Mouse (Mus musculus) testis, adult 2 months (tissue): ENCODE results near the gene Degs1. TPM values are rescaled to one million over a fixed set of nuclear protein-coding genes. Genes with fewer than 3 reads are reported as not detected.

Experiments
- H3K27ac ChIP-seq: fragments of 200-500 bp; 2 replicates; pipeline ENCODE4 v1.5.1; 2012; ENCODE audit warnings: low read depth, low read length; ENCODE audit not compliant: control insufficient read depth, insufficient read depth
- H3K27me3 ChIP-seq: fragments of 200-500 bp; 2 replicates; pipeline ENCODE4 v1.6.1; 2012; ENCODE audit warnings: mild to moderate bottlenecking, low read length, moderate library complexity; ENCODE audit not compliant: control insufficient read depth, insufficient read depth
- H3K36me3 ChIP-seq: fragments of 200-500 bp; 2 replicates; pipeline ENCODE4 v1.6.1; 2012; ENCODE audit warnings: mild to moderate bottlenecking, low read length; ENCODE audit not compliant: control insufficient read depth, insufficient read depth
- H3K4me1 ChIP-seq: fragments of 200-500 bp; 2 replicates; pipeline ENCODE4 v1.6.1; 2012; ENCODE audit warnings: low read length; ENCODE audit not compliant: control insufficient read depth, insufficient read depth
- H3K4me3 ChIP-seq: fragments of 200-500 bp; 2 replicates; pipeline ENCODE4 v1.5.1; 2012; ENCODE audit warnings: low read depth, mild to moderate bottlenecking, low read length, moderate library complexity, mixed read lengths; ENCODE audit not compliant: control insufficient read depth
- CTCF ChIP-seq: fragments of 200-500 bp; IDR thresholded peaks from 2 replicates; pipeline ENCODE4 v1.5.1; 2012; ENCODE audit warnings: low read depth, mild to moderate bottlenecking, inconsistent platforms, low read length, moderate library complexity; ENCODE audit not compliant: control insufficient read depth, insufficient read depth, insufficient replicate concordance
- POLR2A ChIP-seq: fragments of 200-500 bp; IDR thresholded peaks from 2 replicates; pipeline ENCODE4 v1.6.1; 2012; ENCODE audit warnings: low read depth, mild to moderate bottlenecking, inconsistent platforms, low read length, moderate library complexity; ENCODE audit not compliant: control insufficient read depth
- polyA plus RNA-seq: library from polyadenylated mRNA; depleted of rRNA; stranded (reverse); fragments of >200 nt; gene quantifications from 2 replicates; pipeline ENCODE4 v1.2.3, GENCODE M21; 2012

The Degs1 gene
- polyA plus RNA-seq, 1 experiment = 10.6 TPM

DNA sequence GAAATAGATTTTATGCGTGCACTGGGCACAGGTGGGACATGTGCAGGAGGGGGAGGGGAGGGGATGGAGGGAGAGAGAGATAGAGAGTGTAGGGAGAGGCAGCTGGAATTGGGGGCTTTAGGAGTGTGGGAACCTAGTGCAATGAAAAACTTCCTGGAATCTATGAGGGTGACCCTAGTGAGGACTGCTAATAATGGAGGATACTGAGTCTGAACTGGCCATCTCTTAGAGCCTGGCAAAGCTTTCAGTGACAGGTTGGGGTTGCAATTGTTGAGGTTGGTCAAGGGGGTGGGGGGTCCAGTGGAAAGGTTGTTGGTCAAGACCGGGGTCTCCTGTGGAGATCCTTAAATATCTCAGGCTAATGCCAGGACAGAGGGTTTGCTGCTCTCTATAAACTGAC lies 27.7 kb upstream of the Degs1 start:
- H3K27me3 ChIP-seq = no peaks in the 10 kb centered on the region
- no peaks in the 10 kb centered on the region for H3K36me3 ChIP-seq
- H3K27ac ChIP-seq = no peak overlapping the region
- no peaks in the 10 kb centered on the region for H3K4me1 ChIP-seq
- TF ChIP-seq CTCF (no peak), POLR2A (no peak)
- no peak overlapping the region for H3K4me3 ChIP-seq

DNA sequence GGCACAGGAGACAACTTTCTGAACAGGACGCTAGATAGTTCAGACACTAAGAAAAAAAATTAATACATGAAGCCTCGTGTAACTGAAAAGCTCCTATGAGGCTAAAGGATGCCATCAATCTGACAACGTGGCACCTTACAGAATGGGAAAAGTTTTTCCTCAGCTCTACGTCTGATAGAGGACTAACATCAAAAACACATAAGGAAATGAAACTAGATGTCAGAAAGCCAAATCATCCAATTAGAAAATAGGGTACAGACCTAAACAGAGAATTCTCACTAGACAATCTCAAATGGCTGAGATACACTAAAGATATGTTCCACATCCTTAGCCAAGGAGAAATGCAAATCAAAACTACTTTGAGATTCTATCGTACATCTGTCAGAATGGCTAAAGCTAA lies 26.8 kb upstream of the Degs1 start:
- no peak overlapping the region for H3K27ac ChIP-seq
- no peak overlapping the region for H3K4me3 ChIP-seq
- H3K36me3 ChIP-seq = no peaks in the 10 kb centered on the region
- no peaks in the 10 kb centered on the region for H3K4me1 ChIP-seq
- no peaks in the 10 kb centered on the region for H3K27me3 ChIP-seq
- TF ChIP-seq POLR2A (no peak), CTCF (no peak)

DNA sequence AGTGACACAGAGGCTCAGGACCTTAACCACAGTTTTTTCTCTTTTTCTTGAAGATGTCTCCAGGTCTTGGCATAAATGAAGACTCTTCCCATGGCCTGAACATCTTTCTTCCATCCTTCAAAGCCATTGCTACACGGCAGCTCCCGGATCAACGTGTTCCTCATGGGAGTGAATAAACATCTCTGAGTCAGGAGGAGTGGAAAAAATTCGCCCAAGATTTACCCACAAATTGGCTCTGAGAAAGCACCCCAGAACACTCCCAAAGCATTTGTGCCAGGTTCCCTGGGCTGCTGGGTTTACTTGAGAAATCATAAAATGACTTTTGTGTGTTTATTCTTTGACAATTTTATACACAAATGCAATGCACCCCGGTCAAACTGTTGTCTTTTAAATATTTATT lies 20.3 kb upstream of the Degs1 start:
- H3K4me3 ChIP-seq = no peak overlapping the region
- H3K27ac ChIP-seq = no peak overlapping the region
- no peaks in the 10 kb centered on the region for H3K27me3 ChIP-seq
- no peaks in the 10 kb centered on the region for H3K36me3 ChIP-seq
- TF ChIP-seq CTCF (no peak), POLR2A (no peak)
- peaks cover 2% of the 10 kb centered on the region; the same call in 1 of the 2 replicates for H3K4me1 ChIP-seq

DNA sequence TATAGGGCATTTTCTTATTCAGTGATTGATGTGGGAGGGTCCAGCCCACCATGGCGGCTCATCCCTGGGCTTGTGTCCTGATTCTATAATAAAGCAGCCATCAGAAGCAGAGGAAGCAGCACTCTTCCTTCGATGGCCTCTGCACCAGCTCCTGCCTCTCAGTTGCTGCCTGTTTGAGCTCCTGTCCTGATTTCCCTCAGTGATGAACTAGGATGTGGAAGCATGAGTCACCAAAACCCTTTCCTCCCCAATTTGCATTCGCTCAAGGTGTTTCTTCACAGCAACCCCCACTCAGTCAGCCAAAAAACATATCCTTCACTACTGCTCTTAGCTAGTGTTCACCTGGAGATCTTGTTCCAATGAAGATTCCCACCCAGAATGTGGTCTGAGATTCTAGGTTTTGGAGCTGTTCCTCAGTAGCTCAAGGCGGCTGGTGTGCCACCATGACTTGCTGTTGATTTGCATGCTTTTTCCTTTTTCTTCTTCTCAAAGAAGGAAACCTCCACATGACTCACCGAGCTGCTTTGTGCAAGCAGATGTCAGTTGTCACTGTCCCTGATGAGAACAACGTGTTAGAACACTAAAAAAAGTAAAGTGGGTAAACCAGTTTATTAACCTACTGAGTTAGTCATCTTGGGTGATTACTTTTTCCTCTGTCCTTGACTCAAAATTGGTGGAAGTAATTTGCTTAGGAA lies 19.7 kb upstream of the Degs1 start:
- Histone ChIP-seq H3K27me3 (no peaks in the 10 kb centered on the region), H3K4me1 (peaks cover 2% of the 10 kb centered on the region; the same call in 1 of the 2 replicates), H3K27ac (no peak overlapping the region), H3K4me3 (no peak overlapping the region), H3K36me3 (no peaks in the 10 kb centered on the region)
- TF ChIP-seq POLR2A = no peak
- TF ChIP-seq CTCF = no peak

DNA sequence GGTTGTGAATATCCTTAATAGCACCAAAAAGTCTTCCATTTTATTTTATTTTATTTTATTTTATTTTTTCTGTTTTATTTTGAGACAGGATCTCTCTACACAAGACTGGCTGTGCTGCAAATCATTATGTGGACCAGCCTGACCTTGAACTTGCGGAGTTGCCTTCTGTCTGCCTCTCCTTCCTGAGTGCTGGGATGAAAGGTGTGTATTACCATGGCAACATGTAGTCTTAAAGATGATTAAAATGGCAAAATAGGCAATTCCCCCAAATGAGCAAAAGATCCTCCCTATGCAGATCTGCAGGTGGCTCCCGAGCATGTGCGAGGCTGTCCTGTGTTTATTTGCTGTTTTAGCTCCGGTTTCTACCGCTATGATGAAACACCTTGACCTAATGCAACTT lies 15.2 kb upstream of the Degs1 start:
- Histone ChIP-seq H3K36me3 (no peaks in the 10 kb centered on the region), H3K27me3 (no peaks in the 10 kb centered on the region), H3K27ac (no peak overlapping the region), H3K4me1 (peaks cover 2% of the 10 kb centered on the region; the same call in 1 of the 2 replicates), H3K4me3 (no peak overlapping the region)
- TF ChIP-seq CTCF (no peak), POLR2A (no peak)

DNA sequence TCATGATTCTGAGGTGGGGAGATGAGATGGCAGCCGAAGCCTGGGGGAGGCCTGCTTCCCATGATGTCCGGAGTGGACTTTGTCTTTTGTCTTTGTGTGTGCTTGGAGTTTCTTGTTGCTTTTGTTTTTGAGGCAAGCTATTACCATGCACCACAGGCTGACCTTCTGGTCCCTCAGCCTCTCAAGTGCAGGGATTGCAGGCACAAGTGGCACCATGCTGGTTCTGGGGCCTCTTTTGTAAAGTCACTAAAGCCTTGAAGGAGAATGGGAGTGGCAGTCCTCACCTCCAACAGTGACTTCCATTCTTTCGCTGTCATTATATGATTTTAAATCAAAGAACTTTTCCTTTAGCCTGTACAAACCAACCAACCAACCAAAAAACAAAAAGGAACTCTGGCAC lies 14.6 kb upstream of the Degs1 start:
- TF ChIP-seq POLR2A = no peak
- TF ChIP-seq CTCF = no peak
- Histone ChIP-seq H3K4me1 (peaks cover 2% of the 10 kb centered on the region; the same call in 1 of the 2 replicates), H3K4me3 (no peak overlapping the region), H3K36me3 (no peaks in the 10 kb centered on the region), H3K27ac (no peak overlapping the region), H3K27me3 (no peaks in the 10 kb centered on the region)

DNA sequence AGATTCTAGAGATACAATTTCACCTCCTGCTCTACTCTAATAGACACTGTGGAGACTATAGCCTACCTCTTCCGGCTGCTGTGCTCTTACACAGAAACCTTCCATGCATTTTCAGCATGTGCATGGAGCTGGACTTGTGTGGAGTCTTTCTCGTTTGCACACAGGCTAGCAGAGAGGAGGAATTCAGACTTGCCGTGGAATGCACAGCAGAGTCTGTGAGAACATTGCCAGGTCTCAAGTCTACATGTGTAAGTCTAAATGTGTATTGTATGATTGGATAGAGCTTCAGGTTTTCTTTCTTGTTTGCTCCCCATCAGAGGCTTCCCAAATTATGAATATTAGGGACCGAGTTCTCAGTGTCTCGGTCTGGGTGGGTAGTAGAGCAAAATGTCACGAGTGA lies 14.2 kb upstream of the Degs1 start:
- no peak for TF ChIP-seq CTCF
- TF ChIP-seq POLR2A = no peak
- no peak overlapping the region for H3K4me3 ChIP-seq
- H3K36me3 ChIP-seq = no peaks in the 10 kb centered on the region
- H3K27ac ChIP-seq = no peak overlapping the region
- H3K27me3 ChIP-seq = no peaks in the 10 kb centered on the region
- no peaks in the 10 kb centered on the region for H3K4me1 ChIP-seq

DNA sequence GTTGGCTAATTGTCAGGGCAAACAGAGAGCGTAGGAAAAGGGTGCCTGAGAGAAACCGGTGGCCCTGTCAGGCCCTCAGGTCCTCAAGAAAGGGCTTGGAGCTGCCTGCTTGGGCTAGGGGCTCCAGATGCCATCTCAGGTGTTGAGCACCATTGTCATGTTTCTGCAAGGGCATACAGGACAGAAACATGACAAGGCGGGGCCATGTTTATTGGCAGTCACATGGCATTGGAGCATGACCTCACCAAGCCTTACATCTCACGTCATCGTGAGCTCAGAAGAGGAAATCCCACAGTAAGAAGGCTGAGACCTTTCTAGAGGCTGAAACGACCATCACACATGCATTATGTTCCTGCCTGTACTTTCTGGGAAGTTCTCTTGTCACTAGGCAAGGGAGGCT lies 13.5 kb upstream of the Degs1 start:
- Histone ChIP-seq H3K27ac (no peak overlapping the region), H3K36me3 (no peaks in the 10 kb centered on the region), H3K27me3 (no peaks in the 10 kb centered on the region), H3K4me1 (no peaks in the 10 kb centered on the region), H3K4me3 (no peak overlapping the region)
- no peak for TF ChIP-seq POLR2A
- no peak for TF ChIP-seq CTCF
